Mouse (Mus musculus) layer of hippocampus, adult 8-10 months (tissue): Measurements from ENCODE around the gene Six5. TPM values are rescaled to one million over a fixed set of nuclear protein-coding genes. Genes with fewer than 3 reads are reported as not detected.
"Not testable (repeated sequence)": the region's sequence is repeated elsewhere in the genome, so short reads cannot be mapped to it uniquely, and the experiment has no call there.

ENCODE experiments used
- DNase-seq, 2 experiments: peaks; one replicate each; pipeline ENCODE4 v3.0.0; 2022; ENCODE audit warnings: low spot score in 2 of 2
- total RNA-seq, 4 experiments: library from RNA; stranded (reverse); gene quantifications; 2 replicates each; pipeline ENCODE4 v1.2.4; 2022

Six5 gene
- total RNA-seq = 1 to 10 TPM; 2.0 to 3.7 (median 3.6) TPM

DNA sequence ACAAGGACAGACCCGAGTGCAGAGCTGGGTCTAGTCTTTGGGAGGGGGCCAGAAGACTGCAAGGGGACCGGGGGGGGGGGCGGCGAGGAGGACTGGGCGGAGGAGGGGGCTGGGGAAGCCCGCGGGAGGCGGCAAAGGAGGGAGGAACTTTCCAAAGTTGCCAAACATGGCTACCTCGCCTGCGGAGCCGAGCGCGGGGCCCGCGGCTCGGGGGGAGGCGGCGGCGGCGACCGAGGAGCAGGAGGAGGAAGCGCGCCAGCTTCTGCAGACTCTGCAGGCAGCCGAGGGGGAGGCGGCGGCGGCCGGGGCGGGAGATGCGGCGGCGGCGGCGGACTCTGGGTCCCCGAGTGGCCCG, at the start of gene Six5:
Gene Six5, plus strand, starts transcription at position 124 of the 355 bp plus-strand sequence.
- DNase-seq = no peak

GRCm38 (mm10) chr7:19044616-19045015, 49.8 kb upstream of the Six5 start:
- no peak for DNase-seq

DNA sequence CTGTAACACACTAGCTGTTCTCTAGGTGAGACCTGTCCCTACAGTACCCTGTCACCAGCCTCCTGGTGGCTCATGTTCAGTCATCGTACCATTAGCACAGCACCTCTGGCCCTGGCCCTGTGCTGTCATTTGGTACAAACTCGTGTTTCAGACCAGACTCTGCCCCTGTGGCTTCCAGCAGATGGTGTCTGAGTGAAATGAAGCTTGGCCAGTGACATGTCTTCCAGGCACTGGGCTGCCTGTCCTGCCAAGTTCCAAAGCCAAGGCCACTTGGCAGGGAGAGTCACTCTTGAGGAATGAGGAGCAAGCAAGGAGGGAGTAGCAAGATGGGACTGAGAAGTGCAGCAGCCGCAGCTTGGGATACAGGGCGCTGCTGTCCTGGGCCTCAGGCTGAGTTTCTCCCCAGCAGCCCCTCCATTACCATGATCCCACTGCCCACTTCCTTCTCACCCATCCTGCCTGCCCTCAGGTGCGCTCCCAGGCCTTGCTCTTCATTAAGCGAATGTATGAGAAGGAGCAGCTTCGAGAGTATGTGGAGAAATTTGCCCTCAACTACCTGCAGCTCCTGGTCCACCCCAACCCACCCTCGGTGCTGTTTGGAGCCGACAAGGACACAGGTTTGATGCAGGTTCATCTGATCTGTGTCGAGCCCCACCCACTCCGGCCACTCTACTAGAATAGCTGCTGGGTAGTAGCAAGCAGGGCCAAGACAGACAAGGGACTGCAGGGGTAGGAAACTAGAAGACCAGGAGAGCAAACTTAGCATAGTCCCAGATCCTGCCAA, 47.9 kb upstream of the Six5 start:
- DNase-seq = no peak

- no peak for DNase-seq
These were observed 46.3 kb upstream of the Six5 start for GRCm38 (mm10) chr7:19048006-19048527.

GRCm38 (mm10) chr7:19049252-19049651, 45.1 kb upstream of the Six5 start:
- no peak for DNase-seq

- DNase-seq = no peak
These were observed 44.2 kb upstream of the Six5 start for GRCm38 (mm10) chr7:19050172-19050571.

GRCm38 (mm10) chr7:19051161-19051560, 43.2 kb upstream of the Six5 start:
- DNase-seq = no peak

DNA sequence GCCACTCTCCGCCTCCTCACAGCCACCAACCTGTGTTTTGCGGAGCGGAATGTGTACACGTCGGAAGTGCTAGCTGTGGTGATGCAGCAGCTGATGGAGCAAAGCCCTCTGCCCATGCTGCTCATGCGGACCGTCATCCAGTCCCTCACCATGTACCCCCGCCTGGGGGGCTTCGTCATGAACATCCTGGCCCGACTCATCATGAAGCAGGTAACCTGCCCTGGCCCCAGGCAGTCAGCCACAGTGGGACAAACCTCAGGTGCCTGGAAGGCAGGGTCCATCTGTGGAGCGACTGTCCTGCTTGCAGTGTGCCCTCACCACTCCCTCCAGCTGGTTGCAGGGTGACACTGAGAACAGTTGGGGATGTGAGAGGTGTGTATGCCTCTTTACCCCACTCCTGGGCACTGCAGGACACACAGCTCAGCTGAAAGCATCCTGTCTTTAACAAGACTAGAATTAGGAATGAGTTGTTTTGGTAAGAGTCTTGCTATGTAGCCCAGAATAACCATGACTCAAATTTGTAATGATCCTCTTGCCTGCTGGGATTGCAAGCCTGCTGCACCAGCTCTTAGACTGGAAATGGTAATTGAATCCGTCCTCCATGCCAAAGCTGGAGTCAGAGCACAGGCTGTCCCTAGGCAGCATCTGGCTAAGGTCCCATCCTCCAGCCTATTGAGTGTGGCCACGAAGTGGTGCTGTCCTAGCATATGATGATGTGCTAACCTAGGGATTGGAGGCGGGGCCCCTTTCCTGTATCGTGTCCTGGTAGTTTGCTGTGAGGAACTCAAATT, 41.9 kb upstream of the Six5 start:
- DNase-seq = peak; percentile 69 to 72

- DNase-seq = peak in 1 of 2 experiments; percentile 35
These were observed 41.3 kb upstream of the Six5 start for GRCm38 (mm10) chr7:19053136-19053532.

DNA sequence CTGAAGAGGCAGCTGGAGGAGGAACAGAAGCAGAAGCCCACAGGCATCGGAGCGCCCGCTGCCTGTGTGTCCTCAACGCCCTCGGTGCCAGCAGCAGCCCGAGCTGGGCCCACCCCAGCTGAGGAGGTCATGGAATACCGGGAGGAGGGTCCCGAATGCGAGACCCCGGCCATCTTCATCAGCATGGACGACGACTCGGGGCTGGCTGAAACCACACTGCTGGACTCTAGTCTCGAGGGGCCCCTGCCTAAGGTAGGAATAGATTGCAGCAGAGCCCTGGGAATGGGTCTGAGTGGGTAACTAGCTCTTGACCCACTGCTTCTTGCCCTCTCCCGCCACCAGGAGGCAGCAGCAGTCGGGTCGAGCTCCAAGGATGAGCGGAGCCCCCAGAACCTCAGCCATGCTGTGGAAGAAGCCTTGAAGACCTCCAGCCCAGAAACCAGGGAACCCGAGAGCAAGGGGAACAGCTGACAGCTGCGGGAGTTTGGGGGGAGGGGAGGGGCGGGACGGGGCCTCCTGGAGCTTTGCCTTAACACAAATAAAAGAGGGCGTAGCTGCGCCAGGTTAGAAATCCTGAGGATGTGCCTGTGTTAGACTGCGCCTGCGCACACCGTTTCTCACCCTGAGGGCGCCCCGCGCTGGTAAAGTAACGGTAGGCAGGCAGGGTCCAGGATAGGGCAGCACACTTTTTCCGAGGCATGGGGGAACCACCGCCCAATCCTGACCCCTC, 40.2 kb upstream of the Six5 start, which contains the start of gene Rsph6a:
Gene Rsph6a, plus strand, starts transcription at position 644 of the 730 bp plus-strand sequence.
- peak in 1 of 2 experiments; percentile 35 for DNase-seq

DNA sequence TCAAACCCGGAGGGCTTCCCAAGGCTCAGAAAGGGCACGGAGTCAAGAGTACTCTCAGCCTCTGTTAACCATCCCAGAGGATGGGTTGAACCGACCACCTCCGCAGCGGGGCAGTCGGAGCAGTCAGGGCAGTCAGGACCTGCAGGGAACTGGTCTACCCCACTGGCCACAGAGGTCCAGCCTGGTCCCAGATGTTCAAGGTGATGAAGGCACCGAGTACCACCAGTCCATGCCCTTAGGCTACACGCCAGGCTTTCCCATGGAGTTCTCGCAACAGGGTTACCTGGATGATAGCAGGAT, 39.7 kb upstream of the Six5 start:
- DNase-seq = no peak

- no peak for DNase-seq
These were observed 39.3 kb upstream of the Six5 start for GRCm38 (mm10) chr7:19055108-19055507.

- no peak for DNase-seq
These were observed 37.0 kb upstream of the Six5 start for GRCm38 (mm10) chr7:19057405-19057804.

DNA sequence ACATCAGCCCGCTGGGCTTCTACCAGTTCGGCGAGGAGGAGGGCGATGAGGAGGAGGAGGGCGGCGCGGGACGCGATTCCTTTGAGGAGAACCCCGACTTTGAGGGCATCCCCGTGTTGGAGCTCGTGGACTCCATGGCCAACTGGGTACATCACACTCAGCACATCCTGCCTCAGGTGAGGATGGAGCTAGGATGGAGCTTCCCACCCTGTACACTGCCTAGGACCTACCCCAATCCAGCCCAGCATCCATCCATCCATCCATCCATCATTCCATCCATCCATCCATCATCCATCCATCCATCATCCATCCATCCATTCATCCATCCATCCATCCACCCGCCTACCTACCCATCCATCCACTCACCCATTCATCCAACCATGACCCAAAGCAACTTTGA, 28.5 kb upstream of the Six5 start:
- no peak for DNase-seq

DNA sequence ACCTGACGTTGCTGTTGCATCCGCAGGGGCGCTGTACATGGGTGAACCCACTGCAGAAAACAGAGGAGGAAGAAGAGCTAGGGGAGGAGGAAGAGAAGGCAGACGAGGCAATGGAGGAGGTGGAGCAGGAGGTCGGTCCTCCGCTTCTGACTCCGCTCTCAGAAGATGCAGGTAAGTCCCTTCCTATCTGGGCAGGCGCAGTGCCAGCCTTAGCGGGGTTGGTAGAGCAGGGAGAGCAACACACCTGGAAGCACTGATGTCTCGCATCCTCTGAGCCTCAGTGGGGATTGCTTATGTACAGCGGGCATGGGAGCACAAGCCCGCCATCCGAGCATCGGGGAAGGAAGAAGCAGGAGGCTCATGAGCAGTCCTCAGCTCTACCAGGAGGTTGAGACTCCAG, 27.3 kb upstream of the Six5 start:
- no peak for DNase-seq

- no peak for DNase-seq
These were observed 26.5 kb upstream of the Six5 start for GRCm38 (mm10) chr7:19067935-19068334.

GRCm38 (mm10) chr7:19068707-19069106, 25.7 kb upstream of the Six5 start:
- peak in 1 of 2 experiments; percentile 77 for DNase-seq

GRCm38 (mm10) chr7:19069500-19069899, 24.9 kb upstream of the Six5 start:
- DNase-seq = no peak

DNA sequence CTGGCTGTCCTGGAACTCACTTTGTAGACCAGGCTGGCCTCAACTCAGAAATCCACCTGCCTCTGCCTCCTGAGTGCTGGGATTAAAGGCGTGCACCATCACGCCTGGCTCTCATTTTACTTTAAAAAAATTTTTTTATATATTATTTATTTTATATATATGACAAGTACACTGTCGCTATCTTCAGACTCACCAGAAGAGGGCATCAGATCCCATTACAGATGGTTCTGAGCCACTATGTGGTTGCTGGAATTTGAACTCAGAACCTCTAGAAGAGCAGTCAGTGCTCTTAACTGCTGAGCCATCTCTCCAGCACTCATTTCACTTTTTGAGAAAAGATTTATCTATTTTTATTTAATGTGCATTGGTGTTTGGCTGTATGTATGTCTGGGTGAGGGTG, 23.4 kb upstream of the Six5 start:
- not testable (repeated sequence) for DNase-seq

- no peak for DNase-seq
These were observed 20.9 kb upstream of the Six5 start for GRCm38 (mm10) chr7:19073504-19073903.

- no peak for DNase-seq
These were observed 19.9 kb upstream of the Six5 start for GRCm38 (mm10) chr7:19074494-19074893.

- DNase-seq = no peak
These were observed 19.2 kb upstream of the Six5 start for GRCm38 (mm10) chr7:19075231-19075630.
